Mouse (Mus musculus) embryonic facial prominence, embryonic 12.5 days (tissue): ENCODE data around the gene Spem2. TPM values are rescaled to one million over a fixed set of nuclear protein-coding genes. Genes with fewer than 3 reads are reported as not detected.

Source experiments
- ATAC-seq: fragments of 200-750 bp; cut with Nextera tagmentation; 2 replicates; pipeline ENCODE4 v1.8.0; 2017; ENCODE audit not compliant: insufficient number of reproducible peaks, insufficient read depth, low FRiP score, low TSS enrichment
- H3K27ac ChIP-seq: fragments of 300-500 bp; sonication (generic); 2 replicates; pipeline ENCODE4 v1.5.1; 2016; ENCODE audit warnings: mild to moderate bottlenecking
- H3K27me3 ChIP-seq: fragments of 300-500 bp; sonication (generic); 2 replicates; pipeline ENCODE4 v1.6.1; 2016; ENCODE audit warnings: mild to moderate bottlenecking, moderate library complexity
- H3K36me3 ChIP-seq: fragments of 300-500 bp; sonication (generic); 2 replicates; pipeline ENCODE4 v1.6.1; 2016; ENCODE audit warnings: mild to moderate bottlenecking
- H3K4me1 ChIP-seq: fragments of 300-500 bp; sonication (generic); 2 replicates; pipeline ENCODE4 v1.6.1; 2016
- H3K4me2 ChIP-seq: fragments of 300-500 bp; sonication (generic); replicated peaks from 2 replicates; pipeline ENCODE4 v1.6.1; 2016; ENCODE audit warnings: mild to moderate bottlenecking, moderate library complexity
- H3K4me3 ChIP-seq: fragments of 300-500 bp; sonication (generic); 2 replicates; pipeline ENCODE4 v1.5.1; 2016; ENCODE audit warnings: mild to moderate bottlenecking
- H3K9ac ChIP-seq: fragments of 300-500 bp; sonication (generic); 2 replicates; pipeline ENCODE4 v1.6.1; 2016; ENCODE audit warnings: mild to moderate bottlenecking, moderate library complexity
- H3K9me3 ChIP-seq: fragments of 300-500 bp; sonication (generic); 2 replicates; pipeline ENCODE4 v1.6.1; 2016; ENCODE audit warnings: mild to moderate bottlenecking, moderate library complexity
- WGBS: fragments of 180-500 bp; shearing (Covaris S2); methylation state at CpG from one replicate; pipeline ENCODE4 v1.1.7; 2016; 5-methylcytosine and 5-hydroxymethylcytosine counted together
- polyA plus RNA-seq: library from polyadenylated mRNA; unstranded; fragments of >200 nt; fragmentation: Nextera tagmentation; extraction: Ambion mirVana; gene quantifications from 2 replicates; pipeline ENCODE4 v1.2.1, GENCODE M21; 2016

Gene Spem2
- polyA plus RNA-seq, 1 experiment from 2014 or later: not detected

- no peaks in the 10 kb centered on the region for H3K9me3 ChIP-seq
- H3K4me1 ChIP-seq: peaks cover 35% of the 10 kb centered on the region
- WGBS: 60% methylated on average over 8 of the region's 8 CpGs
- no peak overlapping the region for H3K27ac ChIP-seq
- no peaks in the 10 kb centered on the region for H3K27me3 ChIP-seq
- peak overlapping the region; percentile 97 for H3K4me2 ChIP-seq
- H3K4me3 ChIP-seq: peak overlapping the region; percentile 79
- ATAC-seq: no peak
- peaks cover 38% of the 10 kb centered on the region for H3K36me3 ChIP-seq
- H3K9ac ChIP-seq: peak overlapping the region; percentile 77; the same call in 1 of the 2 replicates
Measured at GRCm38 (mm10) chr11:69833554-69833953, 15.3 kb upstream of the Spem2 start.

DNA sequence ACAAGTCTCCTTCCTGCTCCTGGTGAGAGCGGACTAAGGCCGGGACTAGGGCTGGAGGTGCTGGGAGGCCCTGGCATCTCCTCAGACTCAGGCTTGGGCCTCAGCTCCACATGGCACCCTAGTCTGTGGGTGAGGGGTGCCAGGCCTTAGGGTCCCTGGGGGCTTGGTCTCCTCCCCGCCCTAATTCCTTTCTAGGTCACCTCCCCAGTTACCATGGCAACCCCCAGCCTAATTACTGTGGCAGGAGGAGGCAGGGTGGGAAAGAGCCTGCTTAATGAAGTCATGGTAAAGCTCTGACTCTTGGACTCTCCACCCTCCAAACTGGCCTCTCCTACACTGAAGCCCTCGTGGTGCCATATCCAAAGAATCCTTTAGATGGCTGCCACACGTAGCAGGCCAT is 10.6 kb upstream of the Spem2 start:
- Histone ChIP-seq H3K9me3 (no peaks in the 10 kb centered on the region), H3K36me3 (peaks cover 83% of the 10 kb centered on the region), H3K4me3 (no peak overlapping the region), H3K9ac (no peak overlapping the region), H3K27ac (no peak overlapping the region), H3K4me2 (no peak overlapping the region), H3K4me1 (peaks cover 10% of the 10 kb centered on the region), H3K27me3 (no peaks in the 10 kb centered on the region)
- ATAC-seq: no peak
- WGBS: 67% methylated on average over 5 of the region's 5 CpGs

DNA sequence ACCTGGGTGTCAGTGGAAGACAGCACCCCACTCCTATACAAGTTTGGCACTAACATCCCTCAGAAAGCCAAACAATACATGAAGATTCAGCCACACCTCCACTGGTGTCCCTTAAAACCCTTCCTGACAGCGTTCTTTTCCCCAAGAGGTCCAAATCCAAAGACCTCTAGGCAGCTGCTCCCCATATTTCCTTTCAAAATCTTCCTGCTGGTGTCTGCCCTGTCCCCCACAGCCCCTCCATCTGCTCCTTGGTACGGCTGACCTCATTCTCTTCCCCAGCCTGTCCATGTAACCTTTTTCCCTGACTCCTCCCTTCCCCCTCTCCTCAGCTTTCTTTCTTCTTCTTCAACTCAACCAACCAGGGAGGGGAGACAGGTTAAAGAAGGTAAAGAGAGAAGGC is 5.2 kb upstream of the Spem2 start:
- Histone ChIP-seq H3K4me1 (no peaks in the 10 kb centered on the region), H3K36me3 (peaks cover 45% of the 10 kb centered on the region), H3K27me3 (no peaks in the 10 kb centered on the region), H3K4me3 (no peak overlapping the region), H3K9me3 (no peaks in the 10 kb centered on the region), H3K9ac (no peak overlapping the region), H3K4me2 (no peak overlapping the region), H3K27ac (no peak overlapping the region)
- no peak for ATAC-seq
- WGBS: 69% methylated on average over 2 of the region's 2 CpGs

- WGBS: 87% methylated on average over 3 of the region's 3 CpGs
- no peak within 1 kb of the TSS for H3K4me3 ChIP-seq
- peaks cover 7% of the 10 kb centered on the region; the same call in 1 of the 2 replicates for H3K9me3 ChIP-seq
- H3K27ac ChIP-seq: no peak within 1 kb of the TSS
- H3K36me3 ChIP-seq: peaks cover 31% of the 10 kb centered on the region
- H3K27me3 ChIP-seq: no peaks in the 10 kb centered on the region
- H3K9ac ChIP-seq: no peak within 1 kb of the TSS
- H3K4me1 ChIP-seq: no peaks in the 10 kb centered on the region
- no peak for ATAC-seq
- no peak within 1 kb of the TSS for H3K4me2 ChIP-seq
Measured at GRCm38 (mm10) chr11:69822080-69822479, 3.8 kb upstream of the Spem2 start, which contains the start of gene Spem1. Gene Spem1 (minus strand): TSS chr11:69822180.

DNA sequence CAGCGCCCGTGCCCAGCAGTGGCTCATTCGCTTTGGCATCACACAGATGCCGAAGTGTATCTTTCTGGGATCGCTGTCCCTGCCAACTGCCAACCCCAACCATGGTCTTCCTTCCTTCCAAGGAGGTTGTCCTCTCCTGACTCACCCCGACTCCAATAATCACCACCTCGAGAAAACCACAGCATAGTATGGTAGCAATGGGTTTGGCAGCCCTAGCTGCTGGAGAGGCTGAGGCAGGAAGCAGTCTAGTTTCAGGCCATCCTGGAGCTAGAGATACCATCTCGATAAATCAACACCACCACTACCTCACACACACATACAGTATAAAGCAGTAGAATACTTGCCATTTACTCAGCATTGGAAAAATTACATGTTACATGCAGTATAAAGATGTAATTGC is 606 bp upstream of the Spem2 start:
- Histone ChIP-seq H3K4me1 (no peaks in the 10 kb centered on the region), H3K4me2 (no peak overlapping the region), H3K4me3 (no peak overlapping the region), H3K9ac (no peak overlapping the region), H3K27me3 (no peaks in the 10 kb centered on the region), H3K27ac (no peak overlapping the region), H3K36me3 (no peaks in the 10 kb centered on the region), H3K9me3 (peaks cover 11% of the 10 kb centered on the region)
- WGBS: 88% methylated on average over 8 of the region's 8 CpGs
- no peak for ATAC-seq

DNA sequence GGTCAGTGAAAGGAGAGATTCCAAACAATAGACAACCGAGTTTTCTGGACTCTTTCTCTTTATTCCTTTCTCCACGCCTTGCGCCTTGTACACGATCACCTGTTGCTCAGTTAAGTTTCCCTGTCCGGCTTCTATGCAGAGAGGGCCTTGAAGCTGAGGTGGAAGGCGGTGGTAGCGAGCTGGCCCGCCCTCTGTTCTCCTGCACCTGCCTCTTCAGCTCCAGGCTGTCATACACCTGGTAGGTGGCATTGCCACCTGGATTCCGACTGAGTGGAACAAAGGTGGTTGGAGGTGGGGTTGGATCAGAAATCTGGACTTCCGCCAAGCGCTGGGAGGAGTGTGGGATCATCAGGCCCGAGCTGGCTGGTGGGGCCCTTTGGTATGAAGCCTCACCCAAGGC is 1.7 kb downstream of the Spem2 start:
- no peaks in the 10 kb centered on the region for H3K27me3 ChIP-seq
- peaks cover 11% of the 10 kb centered on the region for H3K9me3 ChIP-seq
- H3K4me1 ChIP-seq: no peaks in the 10 kb centered on the region
- no peak overlapping the region for H3K4me2 ChIP-seq
- WGBS: 91% methylated on average over 12 of the region's 12 CpGs
- ATAC-seq: no peak
- no peak overlapping the region for H3K4me3 ChIP-seq
- no peak overlapping the region for H3K27ac ChIP-seq
- H3K36me3 ChIP-seq: no peaks in the 10 kb centered on the region
- no peak overlapping the region for H3K9ac ChIP-seq

DNA sequence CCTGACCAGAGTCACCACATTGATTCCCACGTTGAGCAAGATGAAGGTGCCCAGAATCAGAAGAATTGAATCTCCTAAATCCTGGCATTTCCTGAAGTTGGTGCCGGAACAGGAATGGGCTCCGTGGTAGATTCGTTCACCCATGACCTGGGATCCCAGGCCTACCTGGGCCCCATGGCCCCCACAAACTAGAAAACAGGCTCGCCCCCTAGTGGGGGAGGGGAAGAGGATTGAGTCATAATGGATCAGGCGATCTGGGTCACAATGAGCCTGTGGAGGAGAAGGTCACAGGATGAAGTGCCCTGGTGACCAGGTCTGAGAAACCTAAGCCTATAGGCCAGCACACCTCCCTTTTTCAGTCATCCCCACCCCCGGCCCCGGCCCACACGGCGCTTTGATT is 3.1 kb downstream of the Spem2 start, which contains the start of gene Gm39566:
TSS of gene Gm39566 (minus strand) at position 144 of the 400 bp plus-strand sequence.
- no peak within 1 kb of the TSS for H3K9ac ChIP-seq
- no peak within 1 kb of the TSS for H3K4me2 ChIP-seq
- no peaks in the 10 kb centered on the region for H3K36me3 ChIP-seq
- H3K27me3 ChIP-seq: no peaks in the 10 kb centered on the region
- no peak within 1 kb of the TSS for H3K27ac ChIP-seq
- ATAC-seq: no peak
- no peaks in the 10 kb centered on the region for H3K4me1 ChIP-seq
- 62% methylated on average over 10 of the region's 10 CpGs for WGBS
- H3K9me3 ChIP-seq: peaks cover 11% of the 10 kb centered on the region
- no peak within 1 kb of the TSS for H3K4me3 ChIP-seq

DNA sequence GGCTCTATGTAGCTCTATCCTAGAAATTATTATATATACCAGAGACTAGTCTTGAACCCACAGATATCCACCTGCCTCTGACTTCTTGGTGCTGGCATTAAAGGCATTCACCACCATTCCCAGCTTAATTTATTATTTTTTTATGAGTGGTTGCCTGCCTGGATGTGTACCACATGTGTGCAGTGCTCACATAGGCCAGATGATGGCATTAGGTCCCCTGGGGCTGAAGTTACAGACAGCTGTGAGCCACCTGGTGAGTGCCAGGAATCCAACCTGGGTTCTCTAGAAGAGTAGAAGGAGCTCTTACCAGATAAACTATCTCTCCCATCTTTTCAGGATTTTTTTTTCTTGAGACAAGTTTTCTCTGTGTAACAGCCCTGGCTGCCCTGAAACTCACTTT is 8.0 kb downstream of the Spem2 start:
- no peaks in the 10 kb centered on the region for H3K4me1 ChIP-seq
- H3K4me2 ChIP-seq: no peak overlapping the region
- no peaks in the 10 kb centered on the region for H3K36me3 ChIP-seq
- H3K9ac ChIP-seq: no peak overlapping the region
- ATAC-seq: no peak
- H3K4me3 ChIP-seq: no peak overlapping the region
- H3K9me3 ChIP-seq: no peaks in the 10 kb centered on the region
- peaks cover 14% of the 10 kb centered on the region for H3K27me3 ChIP-seq
- H3K27ac ChIP-seq: no peak overlapping the region

DNA sequence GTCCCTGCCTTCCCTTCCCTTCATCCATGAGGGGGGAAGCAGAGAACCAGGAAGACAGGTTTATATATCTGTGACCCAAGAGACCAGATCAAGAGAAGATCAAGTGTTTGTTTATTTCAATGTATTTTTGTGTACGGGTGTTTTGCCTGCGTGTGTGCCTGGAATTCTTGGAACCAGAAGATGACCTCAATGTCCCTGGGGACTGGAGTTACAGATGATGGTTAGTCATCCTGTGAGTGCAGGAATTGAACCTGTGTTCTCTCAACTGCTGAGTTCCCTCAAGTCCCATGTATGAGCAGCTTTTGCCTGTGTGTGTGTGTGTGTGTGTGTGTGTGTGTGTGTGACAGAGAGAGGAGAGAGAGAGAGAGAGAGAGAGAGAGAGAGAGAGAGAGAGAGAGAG is 10.6 kb downstream of the Spem2 start:
- Histone ChIP-seq H3K9ac (no peak overlapping the region), H3K27me3 (peaks cover 40% of the 10 kb centered on the region), H3K9me3 (no peaks in the 10 kb centered on the region), H3K36me3 (no peaks in the 10 kb centered on the region), H3K4me3 (no peak overlapping the region), H3K4me2 (no peak overlapping the region), H3K4me1 (peaks cover 24% of the 10 kb centered on the region), H3K27ac (no peak overlapping the region)
- WGBS: 75% methylated on average over 2 of the region's 2 CpGs
- no peak for ATAC-seq

- 80% methylated on average over 4 of the region's 4 CpGs for WGBS
Measured at GRCm38 (mm10) chr11:69806378-69806777, 11.9 kb downstream of the Spem2 start.

DNA sequence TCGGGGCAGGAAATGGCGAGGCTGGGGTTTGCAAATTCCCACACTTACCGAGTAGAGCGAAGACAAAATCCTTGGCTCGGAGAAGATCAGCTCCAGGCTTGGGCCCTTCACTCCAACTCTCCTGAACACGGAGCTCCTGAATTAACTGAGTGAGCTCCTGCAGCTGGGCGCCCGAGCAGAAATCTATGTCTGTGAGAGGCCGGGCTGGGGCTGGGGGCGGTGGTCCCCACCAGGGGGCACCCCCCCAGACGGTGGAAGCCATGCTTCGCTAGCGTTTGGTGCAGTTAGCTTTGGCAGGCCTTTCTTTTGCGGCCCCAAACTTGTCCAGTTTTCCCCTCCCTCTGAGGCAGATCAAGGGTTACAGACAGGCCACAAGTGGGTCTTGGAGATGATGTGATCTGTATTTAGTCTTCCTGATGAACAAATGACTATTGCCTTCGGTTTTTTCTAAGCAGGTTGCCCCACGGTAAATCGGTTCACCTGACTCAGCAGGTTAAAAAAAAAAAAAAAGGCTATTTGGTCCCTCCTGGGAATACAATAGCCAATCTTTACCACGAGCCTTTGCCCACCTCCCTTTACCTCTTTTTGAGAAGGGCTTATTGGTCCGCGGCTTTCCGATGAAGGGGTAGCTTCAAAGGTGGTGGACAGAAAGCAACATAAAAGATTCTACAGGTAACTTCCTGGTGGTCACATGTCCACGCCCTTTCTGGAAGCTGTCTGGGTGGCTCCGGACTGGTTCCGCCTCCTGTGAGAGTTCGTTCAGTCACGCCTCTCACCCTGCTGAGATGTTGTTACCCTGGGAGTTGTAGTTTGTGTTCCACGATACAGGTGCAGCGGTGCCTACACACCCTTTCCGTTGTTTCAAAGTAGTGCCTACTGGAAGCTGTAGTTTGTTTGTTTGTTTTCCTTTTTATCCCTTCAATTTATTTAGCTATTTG is 13.0 kb downstream of the Spem2 start, which contains the start of gene Tmem102:
TSS of gene Tmem102 (minus strand) at position 653 of the 938 bp plus-strand sequence.
- Histone ChIP-seq H3K36me3 (no peaks in the 10 kb centered on the region), H3K4me3 (peak within 1 kb of the TSS; percentile 42; the same call in 1 of the 2 replicates), H3K27me3 (peaks cover 56% of the 10 kb centered on the region), H3K9ac (peak within 1 kb of the TSS; percentile 41; the same call in 1 of the 2 replicates), H3K9me3 (no peaks in the 10 kb centered on the region), H3K4me1 (peaks cover 40% of the 10 kb centered on the region), H3K4me2 (peak within 1 kb of the TSS; percentile 90), H3K27ac (no peak within 1 kb of the TSS)
- no peak for ATAC-seq
- 6% methylated on average over 29 of the region's 29 CpGs for WGBS

More at GRCm38 (mm10) chr11:69806378-69806777, 11.9 kb downstream of the Spem2 start:
- H3K9ac ChIP-seq: no peak overlapping the region
- H3K4me3 ChIP-seq: no peak overlapping the region
- H3K36me3 ChIP-seq: no peaks in the 10 kb centered on the region
- H3K27ac ChIP-seq: no peak overlapping the region
- no peak for ATAC-seq
- H3K4me2 ChIP-seq: no peak overlapping the region
- peaks cover 52% of the 10 kb centered on the region for H3K27me3 ChIP-seq
- no peaks in the 10 kb centered on the region for H3K9me3 ChIP-seq
- H3K4me1 ChIP-seq: peaks cover 33% of the 10 kb centered on the region

- WGBS: 6% methylated on average over 12 of the region's 12 CpGs
- peak overlapping the region; percentile 90 for H3K4me2 ChIP-seq
- no peaks in the 10 kb centered on the region for H3K9me3 ChIP-seq
- H3K9ac ChIP-seq: 0 out of 2 replicates have a peak overlapping the region, but pooled peaks have one; percentile 41
- peaks cover 47% of the 10 kb centered on the region for H3K4me1 ChIP-seq
- no peak overlapping the region for H3K27ac ChIP-seq
- H3K36me3 ChIP-seq: no peaks in the 10 kb centered on the region
- H3K27me3 ChIP-seq: peaks cover 56% of the 10 kb centered on the region
- peak overlapping the region; percentile 42; the same call in 1 of the 2 replicates for H3K4me3 ChIP-seq
- ATAC-seq: no peak
Measured at GRCm38 (mm10) chr11:69804652-69804940, 13.7 kb downstream of the Spem2 start.
